Mouse (Mus musculus) E14TG2a.4 (cell line): Measurements from ENCODE around the gene Tcp11l1.

Experiments used
- H3K27me3 ChIP-seq: 2 replicates; pipeline ENCODE4 v1.6.1; 2014; ENCODE audit warnings: low read length, control low read depth; ENCODE audit not compliant: insufficient read depth
- H3K36me3 ChIP-seq: 2 replicates; pipeline ENCODE4 v1.6.1; 2014; ENCODE audit warnings: low read length, control low read depth; ENCODE audit not compliant: insufficient read depth
- H3K4me1 ChIP-seq: replicated peaks from 2 replicates; pipeline ENCODE4 v1.6.1; 2014; ENCODE audit warnings: low read depth, low read length, control low read depth
- H3K4me3 ChIP-seq: replicated peaks from 2 replicates; pipeline ENCODE4 v1.5.1; 2014; ENCODE audit warnings: mild to moderate bottlenecking, low read length
- H3K9me3 ChIP-seq: 2 replicates; pipeline ENCODE4 v1.6.1; 2014; ENCODE audit warnings: low read length, control low read depth
- CTCF ChIP-seq: conservative IDR thresholded peaks from 2 replicates; pipeline ENCODE4 v1.5.1; 2014; ENCODE audit warnings: low read length
- NANOG ChIP-seq: IDR thresholded peaks from 2 replicates; pipeline ENCODE4 v1.6.1; 2014; ENCODE audit warnings: borderline replicate concordance, low read length, mixed read lengths
- POU5F1 ChIP-seq: IDR thresholded peaks from 2 replicates; pipeline ENCODE4 v1.6.1; 2014; ENCODE audit warnings: low read length, borderline replicate concordance

Gene Tcp11l1

GRCm38 (mm10) chr2:104699659-104700058 is 12.3 kb downstream of the Tcp11l1 start:
- no peak for TF ChIP-seq POU5F1
- TF ChIP-seq NANOG = no peak

GRCm38 (mm10) chr2:104692551-104692950 is 19.4 kb downstream of the Tcp11l1 start:
- Histone ChIP-seq H3K27me3 (no peaks in the 10 kb centered on the region), H3K9me3 (no peaks in the 10 kb centered on the region), H3K4me3 (no peak overlapping the region), H3K36me3 (no peaks in the 10 kb centered on the region), H3K4me1 (peaks cover 3% of the 10 kb centered on the region; the same call in 1 of the 2 replicates)
- TF ChIP-seq NANOG (no peak), CTCF (no peak)

More at GRCm38 (mm10) chr2:104699659-104700058, 12.3 kb downstream of the Tcp11l1 start:
- Histone ChIP-seq H3K4me1 (peaks cover 20% of the 10 kb centered on the region), H3K36me3 (no peaks in the 10 kb centered on the region), H3K27me3 (no peaks in the 10 kb centered on the region), H3K4me3 (no peak overlapping the region), H3K9me3 (no peaks in the 10 kb centered on the region)

- Histone ChIP-seq H3K4me1 (peaks cover 4% of the 10 kb centered on the region; the same call in 1 of the 2 replicates), H3K27me3 (no peaks in the 10 kb centered on the region), H3K36me3 (no peaks in the 10 kb centered on the region), H3K4me3 (no peak overlapping the region), H3K9me3 (no peaks in the 10 kb centered on the region)
- no peak for TF ChIP-seq CTCF
- TF ChIP-seq NANOG = no peak
- no peak for TF ChIP-seq POU5F1
These were observed 21.2 kb downstream of the Tcp11l1 start for GRCm38 (mm10) chr2:104690720-104691119.

GRCm38 (mm10) chr2:104688724-104689123 is 23.2 kb downstream of the Tcp11l1 start:
- no peaks in the 10 kb centered on the region for H3K36me3 ChIP-seq
- no peaks in the 10 kb centered on the region for H3K9me3 ChIP-seq
- no peak for TF ChIP-seq NANOG
- TF ChIP-seq CTCF = no peak
- no peak for TF ChIP-seq POU5F1

GRCm38 (mm10) chr2:104688321-104688720 is 23.6 kb downstream of the Tcp11l1 start:
- H3K36me3 ChIP-seq = no peaks in the 10 kb centered on the region
- H3K4me3 ChIP-seq = no peak overlapping the region
- H3K27me3 ChIP-seq = peaks cover 12% of the 10 kb centered on the region
- TF ChIP-seq CTCF = no peak
- TF ChIP-seq NANOG = no peak
- TF ChIP-seq POU5F1 = no peak
- no peaks in the 10 kb centered on the region for H3K9me3 ChIP-seq
- H3K4me1 ChIP-seq = peaks cover 16% of the 10 kb centered on the region

More at GRCm38 (mm10) chr2:104688724-104689123, 23.2 kb downstream of the Tcp11l1 start:
- Histone ChIP-seq H3K4me1 (peaks cover 16% of the 10 kb centered on the region), H3K27me3 (peaks cover 9% of the 10 kb centered on the region), H3K4me3 (no peak overlapping the region)

GRCm38 (mm10) chr2:104687261-104687660 is 24.7 kb downstream of the Tcp11l1 start:
- H3K27me3 ChIP-seq = peaks cover 17% of the 10 kb centered on the region

GRCm38 (mm10) chr2:104685418-104685817 is 26.6 kb downstream of the Tcp11l1 start:
- TF ChIP-seq POU5F1 = no peak
- TF ChIP-seq CTCF = peak; percentile 75
- H3K27me3 ChIP-seq = peaks cover 31% of the 10 kb centered on the region
- no peak overlapping the region for H3K4me3 ChIP-seq
- H3K36me3 ChIP-seq = no peaks in the 10 kb centered on the region
- H3K4me1 ChIP-seq = peaks cover 25% of the 10 kb centered on the region
- H3K9me3 ChIP-seq = no peaks in the 10 kb centered on the region

More at GRCm38 (mm10) chr2:104687261-104687660, 24.7 kb downstream of the Tcp11l1 start:
- peaks cover 14% of the 10 kb centered on the region for H3K4me1 ChIP-seq
- no peak overlapping the region for H3K4me3 ChIP-seq
- no peaks in the 10 kb centered on the region for H3K9me3 ChIP-seq
- H3K36me3 ChIP-seq = no peaks in the 10 kb centered on the region
- TF ChIP-seq POU5F1 = no peak
- TF ChIP-seq CTCF = no peak
- no peak for TF ChIP-seq NANOG

- Histone ChIP-seq H3K4me3 (no peak overlapping the region), H3K27me3 (peaks cover 35% of the 10 kb centered on the region), H3K36me3 (no peaks in the 10 kb centered on the region), H3K4me1 (peaks cover 25% of the 10 kb centered on the region), H3K9me3 (no peaks in the 10 kb centered on the region)
- TF ChIP-seq POU5F1 (no peak), CTCF (no peak), NANOG (no peak)
These were observed 27.2 kb downstream of the Tcp11l1 start for GRCm38 (mm10) chr2:104684771-104685170.

GRCm38 (mm10) chr2:104677326-104677725 is 34.6 kb downstream of the Tcp11l1 start:
- peaks cover 18% of the 10 kb centered on the region for H3K27me3 ChIP-seq
- TF ChIP-seq NANOG = no peak
- no peak for TF ChIP-seq CTCF
- TF ChIP-seq POU5F1 = no peak
- H3K9me3 ChIP-seq = no peaks in the 10 kb centered on the region
- H3K4me3 ChIP-seq = no peak overlapping the region
- no peaks in the 10 kb centered on the region for H3K36me3 ChIP-seq
- H3K4me1 ChIP-seq = peaks cover 11% of the 10 kb centered on the region
